Mouse (Mus musculus): ENCODE measurements around the gene Nkpd1. TPM values are rescaled to one million over a fixed set of nuclear protein-coding genes. Genes with fewer than 3 reads are reported as not detected.
"Not testable (repeated sequence)": the region's sequence is repeated elsewhere in the genome, so short reads cannot be mapped to it uniquely, and the experiment has no call there.

The Nkpd1 gene
- total RNA-seq, 1 experiment from 2014 or later, result 0.27 TPM

DNA sequence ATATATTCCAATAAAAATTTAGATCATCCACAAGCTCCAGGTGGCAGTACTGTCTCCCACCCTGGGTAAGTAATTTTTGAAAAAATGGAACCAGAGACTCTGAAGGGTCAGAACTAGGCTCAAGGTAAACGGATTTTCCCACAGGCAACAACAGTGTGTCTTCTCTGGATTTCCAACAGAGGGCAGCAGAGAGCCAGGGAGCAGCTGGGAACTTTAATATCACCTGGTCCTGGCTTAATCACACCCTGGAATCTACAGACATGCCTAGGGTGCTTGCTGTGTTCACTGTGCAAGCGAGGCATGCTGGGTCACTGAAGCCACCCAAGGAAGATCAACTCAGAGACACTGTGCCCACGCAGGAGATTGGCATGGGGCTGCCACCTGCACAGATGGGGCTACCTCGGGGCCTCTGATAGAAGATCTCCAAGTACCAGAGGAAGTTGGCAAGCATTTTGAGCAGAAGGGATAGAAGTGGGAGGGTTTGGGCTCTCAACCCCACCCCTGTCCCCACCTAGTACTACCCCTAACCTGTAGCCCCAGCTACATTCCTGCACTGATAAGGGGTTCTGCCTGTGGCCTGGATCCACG lies 14.1 kb upstream of the Nkpd1 start:
- ATAC-seq (replicated peaks; ENCODE audit: low read depth, poor library complexity, severe bottlenecking), result no peak

DNA sequence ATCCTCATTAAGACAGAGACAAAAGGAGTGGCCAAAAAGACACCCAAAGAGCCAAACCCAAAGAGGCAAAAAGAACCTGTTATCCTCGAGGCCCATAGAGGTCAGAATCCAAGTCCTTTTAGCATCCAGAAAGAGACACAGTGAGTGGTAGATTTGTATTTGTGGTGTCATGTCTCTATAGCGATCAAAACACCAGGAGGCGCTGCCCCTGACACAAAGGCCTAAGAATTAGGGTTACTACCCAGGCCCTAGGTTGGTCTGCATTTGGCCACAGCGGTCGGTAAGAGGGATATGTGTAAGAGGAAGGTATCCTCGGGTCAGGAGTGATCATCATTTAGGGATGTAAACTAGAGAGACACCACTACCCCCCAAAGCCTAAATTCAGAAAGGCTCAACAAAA lies 11.3 kb upstream of the Nkpd1 start:
- ATAC-seq (replicated peaks; ENCODE audit: low read depth, poor library complexity, severe bottlenecking), result peak; percentile 28; the same call in 1 of the 2 replicates

- ATAC-seq (replicated peaks; ENCODE audit: low read depth, poor library complexity, severe bottlenecking), result no peak
These were observed 10.5 kb upstream of the Nkpd1 start for GRCm38 (mm10) chr7:19506969-19507611.

- no peak for ATAC-seq (replicated peaks; ENCODE audit: low read depth, poor library complexity, severe bottlenecking)
These were observed 10.0 kb upstream of the Nkpd1 start for GRCm38 (mm10) chr7:19507612-19507981.

DNA sequence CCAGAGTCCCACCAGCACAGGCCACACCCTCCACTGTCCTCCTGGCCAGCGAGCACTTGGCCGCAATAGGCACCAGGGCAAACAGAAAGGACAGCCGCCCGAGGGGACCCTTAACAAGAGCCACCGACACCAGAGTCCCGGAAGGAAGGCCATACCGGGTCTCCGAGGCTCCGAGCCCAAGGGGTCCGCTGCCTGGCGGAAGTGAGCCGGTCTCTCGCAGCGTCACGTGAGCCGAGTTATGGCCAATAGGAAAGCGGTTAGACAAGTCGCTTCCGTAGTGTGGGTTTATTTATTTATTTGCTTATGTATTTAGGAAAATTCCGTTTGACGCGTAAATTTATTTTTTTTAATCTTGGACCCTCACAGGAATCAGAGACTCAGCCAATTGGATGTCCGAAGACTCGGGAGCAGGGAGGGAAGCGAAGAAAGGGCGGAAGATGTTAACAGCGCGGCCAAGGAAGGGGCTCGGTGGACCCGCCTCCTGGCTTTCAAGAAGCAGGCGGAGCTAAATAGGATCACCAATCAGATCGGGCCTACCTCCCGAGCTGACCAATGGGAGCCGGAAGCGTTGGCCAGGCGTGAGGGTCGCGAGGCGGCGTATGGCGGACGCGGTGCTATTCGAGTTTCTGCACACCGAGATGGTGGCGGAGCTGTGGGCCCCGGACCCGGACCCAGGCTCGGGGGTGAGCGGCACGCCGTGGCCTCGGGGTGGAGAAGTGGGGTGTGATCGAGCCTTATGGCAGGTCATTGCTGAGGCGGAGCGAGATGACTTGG lies 9.3 kb upstream of the Nkpd1 start, which contains the start of the genes Bloc1s3 and Trappc6a:
Bloc1s3 (minus strand) TSS at position 218 of the 774 bp plus-strand sequence.
Trappc6a (plus strand) TSS at position 246 of the 774 bp plus-strand sequence.
- ATAC-seq (replicated peaks; ENCODE audit: low read depth, poor library complexity, severe bottlenecking), result peak; percentile 91

DNA sequence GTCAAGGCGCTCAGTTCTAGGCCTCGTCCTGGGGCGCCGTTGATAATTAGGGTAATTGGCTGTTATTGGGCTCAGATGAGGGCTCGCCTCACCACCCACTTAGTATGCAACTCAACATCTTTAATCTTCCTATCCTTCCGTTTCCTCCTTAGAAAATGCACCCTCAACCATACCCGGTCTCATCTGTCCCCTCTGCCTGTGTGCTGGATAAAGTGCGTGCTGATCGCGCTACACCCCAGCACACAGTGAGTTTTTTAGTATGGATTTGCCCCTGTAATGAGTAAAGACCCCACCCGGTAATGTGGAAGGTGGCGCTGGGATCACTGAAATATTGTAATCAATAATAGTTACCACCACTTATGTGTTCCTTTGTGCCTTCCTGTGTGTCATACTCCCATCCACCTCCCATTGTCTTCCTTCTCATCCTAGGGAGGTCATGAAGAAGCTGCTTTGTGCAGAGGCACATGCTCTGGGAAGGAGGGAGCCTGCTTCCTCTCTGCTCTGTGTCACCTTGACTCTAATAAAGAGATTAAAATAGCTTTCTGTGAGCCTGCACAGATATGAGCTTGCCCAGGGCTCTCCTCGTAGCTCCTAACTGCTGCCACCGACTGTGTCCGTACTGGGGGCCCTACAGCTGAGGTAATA lies 8.6 kb upstream of the Nkpd1 start:
- ATAC-seq (replicated peaks; ENCODE audit: low read depth, poor library complexity, severe bottlenecking), result no peak

DNA sequence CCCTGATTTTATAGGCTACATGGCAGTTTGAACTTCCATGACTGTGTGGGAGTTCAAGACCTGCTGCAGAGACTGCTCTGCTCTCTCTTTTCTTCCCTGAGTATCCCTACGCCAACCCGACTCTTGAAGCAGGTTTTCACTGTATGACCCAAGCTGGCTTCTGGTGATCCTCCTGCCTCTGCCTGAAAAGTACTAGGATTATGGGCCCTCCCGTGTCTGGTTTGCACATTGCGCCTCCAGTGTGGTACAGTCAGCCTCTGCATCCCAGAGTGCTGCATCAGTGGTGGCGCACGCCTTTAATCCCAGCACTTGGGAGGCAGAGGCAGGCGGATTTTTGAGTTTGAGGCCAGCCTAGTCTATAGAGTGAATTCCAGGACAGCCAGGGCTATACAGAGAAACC lies 7.9 kb upstream of the Nkpd1 start:
- no peak for ATAC-seq (replicated peaks; ENCODE audit: low read depth, poor library complexity, severe bottlenecking)

DNA sequence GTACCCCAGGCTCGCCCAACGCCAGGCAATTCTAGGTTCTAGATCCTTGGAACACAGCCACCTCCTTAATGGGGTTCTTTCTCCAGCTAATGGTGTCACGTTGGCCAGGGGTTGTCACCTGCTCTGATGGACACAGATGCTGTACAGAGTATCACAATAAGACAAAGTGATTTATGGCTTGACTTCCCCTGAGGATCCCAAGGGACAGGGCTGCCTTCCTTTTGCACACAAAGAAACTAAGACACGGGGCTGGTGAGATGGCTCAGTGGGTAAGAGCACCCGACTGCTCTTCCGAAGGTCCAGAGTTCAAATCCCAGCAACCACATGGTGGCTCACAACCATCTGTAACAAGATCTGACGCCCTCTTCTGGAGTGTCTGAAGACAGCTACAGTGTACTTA lies 5.7 kb upstream of the Nkpd1 start:
- ATAC-seq (replicated peaks; ENCODE audit: low read depth, poor library complexity, severe bottlenecking), result not testable (repeated sequence)

GRCm38 (mm10) chr7:19512353-19512752 lies 5.3 kb upstream of the Nkpd1 start:
- no peak for ATAC-seq (replicated peaks; ENCODE audit: low read depth, poor library complexity, severe bottlenecking)

GRCm38 (mm10) chr7:19520032-19520431 lies 2.4 kb downstream of the Nkpd1 start:
- 0 out of 2 replicates have a peak, but pooled peaks have one; percentile 4 for ATAC-seq (replicated peaks; ENCODE audit: low read depth, poor library complexity, severe bottlenecking)

DNA sequence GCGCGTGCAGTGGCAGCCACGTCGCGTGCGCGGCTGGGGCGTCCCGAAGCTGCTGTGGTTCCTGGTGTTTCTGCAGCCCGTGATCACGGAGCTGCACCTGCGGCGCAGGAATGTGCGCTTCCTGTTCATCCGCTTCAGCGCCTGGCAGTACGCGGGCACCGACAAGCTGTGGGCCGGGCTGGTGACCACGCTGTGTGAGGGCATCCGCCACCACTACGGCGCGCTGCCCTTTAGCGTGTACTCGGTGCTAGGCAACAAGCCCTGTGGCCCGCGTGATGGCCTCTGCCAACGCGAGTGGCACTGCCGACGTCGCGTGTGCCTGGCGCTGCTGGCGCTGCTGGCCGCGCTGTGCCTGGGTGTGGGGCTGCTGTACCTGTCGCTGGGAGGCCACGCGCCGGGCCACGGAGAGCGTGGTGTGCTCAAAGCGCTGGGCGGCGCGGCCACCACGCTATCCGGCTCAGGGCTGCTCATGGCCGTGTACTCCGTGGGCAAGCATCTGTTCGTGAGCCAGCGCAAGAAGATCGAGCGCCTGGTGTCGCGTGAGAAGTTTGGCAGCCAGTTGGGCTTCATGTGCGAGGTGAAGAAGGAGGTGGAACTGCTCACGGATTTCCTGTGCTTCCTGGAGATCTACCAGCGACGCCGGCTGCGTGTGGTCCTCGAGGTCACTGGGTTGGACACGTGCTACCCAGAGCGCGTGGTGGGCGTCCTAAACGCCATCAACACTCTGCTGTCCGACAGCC lies 5.5 kb downstream of the Nkpd1 start:
- peak; percentile 20 for ATAC-seq (replicated peaks; ENCODE audit: low read depth, poor library complexity, severe bottlenecking)

DNA sequence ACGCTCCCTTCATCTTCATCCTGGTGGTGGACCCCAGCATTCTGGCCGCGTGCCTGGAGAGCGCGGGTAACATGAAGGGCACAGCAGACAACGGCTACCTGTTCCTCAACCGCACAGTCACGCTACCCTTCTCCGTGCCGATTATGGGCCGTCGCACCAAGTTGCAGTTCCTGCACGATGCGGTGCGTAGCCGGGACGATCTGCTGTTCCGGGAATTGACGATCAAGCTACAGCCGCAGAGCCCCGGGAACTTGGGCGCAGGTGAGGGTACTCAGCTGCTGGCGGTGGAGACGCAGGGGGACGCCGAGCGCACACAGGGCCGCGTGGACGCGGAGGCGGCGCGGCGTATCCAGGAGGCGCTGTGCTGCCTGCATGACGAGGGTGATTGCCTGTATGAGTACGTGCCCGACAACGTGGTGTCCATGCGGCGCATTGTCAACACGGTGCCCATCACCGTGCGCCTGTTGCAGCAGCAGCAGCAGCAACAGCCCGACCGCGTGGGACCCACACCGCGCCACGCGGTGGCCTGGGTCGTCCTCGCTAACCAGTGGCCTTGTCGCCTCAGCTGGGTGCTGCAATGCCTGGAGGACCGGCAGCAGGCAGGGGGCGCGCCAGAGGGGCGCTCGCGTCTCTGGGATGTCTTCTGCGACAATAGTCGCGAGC lies 6.2 kb downstream of the Nkpd1 start:
- ATAC-seq (replicated peaks; ENCODE audit: low read depth, poor library complexity, severe bottlenecking), result peak; percentile 43

- ATAC-seq (replicated peaks; ENCODE audit: low read depth, poor library complexity, severe bottlenecking), result no peak
These were observed 6.9 kb downstream of the Nkpd1 start for GRCm38 (mm10) chr7:19524420-19525104.

- no peak for ATAC-seq (replicated peaks; ENCODE audit: low read depth, poor library complexity, severe bottlenecking)
These were observed 7.5 kb downstream of the Nkpd1 start for GRCm38 (mm10) chr7:19525105-19525481.

DNA sequence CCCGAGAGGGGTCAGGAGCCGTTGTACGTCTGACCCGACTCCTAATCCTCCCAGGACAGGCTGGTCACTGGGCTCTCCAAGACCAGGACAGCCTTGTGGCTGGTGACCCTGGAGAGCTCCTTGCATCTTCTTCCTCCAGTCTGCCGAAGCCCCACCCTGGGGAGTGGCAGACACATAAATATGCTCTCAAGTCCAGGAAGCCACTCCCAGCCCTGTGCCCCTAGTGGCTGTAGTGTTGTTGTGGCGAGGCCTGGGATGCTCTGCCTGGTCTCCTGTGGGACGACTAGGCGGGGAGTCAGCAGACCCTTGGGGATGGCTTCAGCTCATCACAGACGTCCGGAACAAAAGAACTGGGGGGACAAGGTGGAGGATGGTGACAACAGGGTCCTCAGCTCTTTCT lies 13.4 kb downstream of the Nkpd1 start:
- ATAC-seq (replicated peaks; ENCODE audit: low read depth, poor library complexity, severe bottlenecking), result peak; percentile 39

GRCm38 (mm10) chr7:19532240-19532639 lies 14.6 kb downstream of the Nkpd1 start:
- no peak for ATAC-seq (replicated peaks; ENCODE audit: low read depth, poor library complexity, severe bottlenecking)

DNA sequence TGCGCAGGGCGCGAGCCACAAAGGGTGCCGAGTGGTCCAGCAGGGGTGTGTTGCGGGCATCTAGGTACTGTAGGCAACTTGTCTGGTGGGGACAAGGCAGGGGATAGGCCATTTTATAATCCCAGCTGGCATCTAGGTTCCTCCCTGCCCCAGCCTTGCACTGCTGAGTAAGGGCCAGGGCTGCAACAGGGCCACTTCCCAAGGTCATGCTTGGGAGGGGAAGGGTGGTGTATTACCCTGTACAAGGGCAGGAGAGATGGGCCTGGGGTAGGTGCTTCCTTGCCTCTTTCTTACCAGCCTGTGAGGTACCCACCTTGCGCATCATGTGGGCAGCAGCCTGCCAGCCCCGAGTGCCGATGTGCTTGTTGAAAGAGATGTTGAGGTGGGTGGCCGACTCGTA lies 17.0 kb downstream of the Nkpd1 start:
- no peak for ATAC-seq (replicated peaks; ENCODE audit: low read depth, poor library complexity, severe bottlenecking)

DNA sequence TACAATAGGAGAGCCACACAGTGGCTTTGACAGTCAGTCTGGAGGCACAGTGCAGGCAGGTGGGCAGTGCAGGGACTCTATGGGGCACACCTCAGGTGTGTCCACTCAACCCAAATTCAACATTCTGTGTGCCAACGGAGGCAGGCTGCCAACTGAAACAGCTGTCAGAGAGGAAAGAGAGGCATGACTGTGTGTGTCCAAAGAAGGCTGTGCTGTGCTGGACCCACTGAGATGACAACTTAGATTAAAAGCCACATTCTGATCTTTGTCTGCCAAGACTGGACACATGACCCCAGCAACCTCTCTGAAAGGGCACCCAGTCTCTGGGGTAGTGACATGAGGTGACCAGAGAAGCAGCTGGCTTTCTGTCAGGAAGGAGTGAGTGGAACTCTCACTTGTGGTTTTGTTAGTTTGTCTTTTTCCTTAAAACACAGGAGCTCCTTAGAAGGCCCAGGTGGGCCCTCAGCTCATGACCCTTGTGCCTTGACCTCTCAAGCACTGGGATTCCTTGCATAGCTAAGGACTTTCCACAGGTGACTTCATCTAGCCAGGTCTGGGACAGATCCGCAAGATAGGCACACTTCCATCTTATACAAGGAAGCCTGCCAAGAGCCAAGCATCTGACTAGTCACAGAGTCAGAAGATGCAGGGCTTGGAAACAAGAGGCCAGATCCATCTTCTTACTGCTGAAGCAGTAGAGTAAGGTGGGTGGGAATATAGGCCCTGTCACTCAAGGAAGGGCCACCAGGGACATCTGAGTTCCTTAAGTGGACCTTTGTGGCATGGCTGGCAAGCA lies 23.3 kb downstream of the Nkpd1 start:
- no peak for ATAC-seq (replicated peaks; ENCODE audit: low read depth, poor library complexity, severe bottlenecking)

All from common myeloid progenitor, adult 5-6 weeks (primary cell).